Mouse (Mus musculus) C2C12 (cell line): ENCODE data around the gene Rdh8. TPM values are rescaled to one million over a fixed set of nuclear protein-coding genes. Genes with fewer than 3 reads are reported as not detected.

Source experiments
- H3K27me3 ChIP-seq: one replicate; pipeline ENCODE4 v1.6.1; 2011; ENCODE audit not compliant: control insufficient read depth, insufficient read depth, insufficient read length
- H3K36me3 ChIP-seq: one replicate; pipeline ENCODE4 v1.6.1; 2011; ENCODE audit not compliant: control insufficient read depth, insufficient read depth
- H3K4me3 ChIP-seq: one replicate; pipeline ENCODE4 v1.5.1; 2011; ENCODE audit warnings: mild to moderate bottlenecking, control low read depth; ENCODE audit not compliant: poor library complexity, insufficient read depth, severe bottlenecking
- H3K79me2 ChIP-seq: one replicate; pipeline ENCODE4 v1.6.1; 2011; ENCODE audit not compliant: control insufficient read depth, insufficient read depth
- H3K79me3 ChIP-seq: one replicate; pipeline ENCODE4 v1.6.1; 2011; ENCODE audit warnings: low read depth, control low read depth
- H3ac ChIP-seq: one replicate; pipeline ENCODE3; 2011; ENCODE audit warnings: low read depth; ENCODE audit not compliant: control insufficient read depth, insufficient read length
- CEBPB ChIP-seq: IDR thresholded peaks from one replicate; pipeline ENCODE4 v1.6.1; 2011; ENCODE audit warnings: low read depth, mild to moderate bottlenecking, control low read depth, moderate library complexity
- CTCF ChIP-seq: IDR thresholded peaks from one replicate; pipeline ENCODE4 v1.5.1; 2011; ENCODE audit not compliant: control insufficient read depth, insufficient read depth, insufficient read length
- FOSL1 ChIP-seq: IDR thresholded peaks from one replicate; pipeline ENCODE4 v1.8.0; 2011; ENCODE audit warnings: mild to moderate bottlenecking, low read length; ENCODE audit not compliant: poor library complexity, insufficient read depth, severe bottlenecking
- MAX ChIP-seq: IDR thresholded peaks from one replicate; pipeline ENCODE4 v1.6.1; 2011; ENCODE audit warnings: mild to moderate bottlenecking, control low read depth
- MYOD1 ChIP-seq: IDR thresholded peaks from one replicate; pipeline ENCODE4 v1.6.1; 2011; ENCODE audit warnings: low read depth; ENCODE audit not compliant: control insufficient read depth, insufficient read length
- MYOG ChIP-seq: IDR thresholded peaks from one replicate; pipeline ENCODE4 v1.6.1; 2011; ENCODE audit not compliant: control insufficient read depth, insufficient read length; ENCODE audit errors: extremely low read depth
- USF1 ChIP-seq: IDR thresholded peaks from one replicate; pipeline ENCODE4 v1.6.1; 2011; ENCODE audit warnings: low read depth, mild to moderate bottlenecking, control low read depth, moderate library complexity
- long read RNA-seq, 2 experiments: library from polyadenylated mRNA; unstranded; transcript quantifications; one replicate each; pipeline ENCODE4 v2.0.0; 2019 to 2020
- polyA plus RNA-seq: library from polyadenylated mRNA; unstranded; fragments of >200 nt; fragmentation: generic; extraction: Trizol; gene quantifications from one replicate; pipeline ENCODE4 v1.2.1, GENCODE M21; 2012; ENCODE audit warnings: missing spikeins

The Rdh8 gene
- not detected for polyA plus RNA-seq
- long read RNA-seq, experiment 1: 0 reads
- long read RNA-seq, experiment 2: 0 reads

DNA sequence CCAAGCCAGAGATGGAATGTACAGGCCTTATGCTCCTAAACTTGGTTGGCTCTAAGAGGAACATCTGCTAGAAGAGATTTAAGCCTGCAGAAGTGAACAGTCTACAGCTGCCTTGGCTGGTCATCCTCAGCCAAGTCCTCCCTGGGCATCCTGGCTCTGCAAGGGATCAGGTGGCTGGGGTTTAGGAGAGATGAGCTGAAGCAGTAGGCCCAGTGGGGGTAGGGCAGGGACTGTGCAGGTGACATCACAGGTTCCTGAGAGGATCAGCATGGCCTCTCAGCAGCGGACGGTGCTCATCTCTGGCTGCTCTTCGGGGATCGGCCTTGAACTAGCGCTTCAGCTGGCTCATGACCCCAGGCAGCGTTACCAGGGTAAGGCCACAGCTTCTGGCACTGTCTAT lies at the start of gene Rdh8:
Gene Rdh8, plus strand, starts transcription at position 268 of the 400 bp plus-strand sequence.
- Histone ChIP-seq H3K27me3 (no peaks in the 10 kb centered on the region), H3K4me3 (no peak within 1 kb of the TSS), H3K79me2 (no peaks in the 10 kb centered on the region), H3K79me3 (no peaks in the 10 kb centered on the region), H3ac (no peak within 1 kb of the TSS), H3K36me3 (no peaks in the 10 kb centered on the region)
- no peak for TF ChIP-seq USF1
- no peak for TF ChIP-seq MYOD1
- no peak for TF ChIP-seq CEBPB
- no peak for TF ChIP-seq MAX
- TF ChIP-seq FOSL1: no peak
- no peak for TF ChIP-seq CTCF
- no peak for TF ChIP-seq MYOG

DNA sequence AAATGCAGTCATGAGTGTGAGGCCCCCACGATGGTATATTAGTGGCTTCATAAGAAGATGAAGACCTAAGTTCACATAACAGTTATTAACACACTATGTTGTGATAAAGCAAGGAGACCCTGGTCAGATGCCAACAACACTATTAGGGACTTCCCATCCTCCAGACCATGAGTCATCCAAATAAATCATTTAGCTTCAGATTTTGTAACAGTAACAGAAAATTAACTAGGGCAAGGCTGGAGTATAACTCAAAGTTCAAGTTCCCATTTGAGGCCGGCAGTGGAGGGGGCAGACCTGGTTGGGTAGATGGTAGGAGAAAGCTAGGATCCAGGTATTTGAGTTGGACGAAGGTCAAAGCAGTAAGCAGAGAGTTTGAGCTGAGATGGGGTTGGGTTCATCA lies 37.0 kb upstream of the Rdh8 start:
- Histone ChIP-seq H3K79me3 (no peaks in the 10 kb centered on the region), H3K79me2 (no peaks in the 10 kb centered on the region), H3K27me3 (no peaks in the 10 kb centered on the region), H3K36me3 (no peaks in the 10 kb centered on the region), H3ac (no peak overlapping the region), H3K4me3 (no peak overlapping the region)
- TF ChIP-seq FOSL1 (no peak), MAX (no peak), USF1 (no peak), MYOG (no peak), MYOD1 (no peak), CEBPB (no peak), CTCF (no peak)

DNA sequence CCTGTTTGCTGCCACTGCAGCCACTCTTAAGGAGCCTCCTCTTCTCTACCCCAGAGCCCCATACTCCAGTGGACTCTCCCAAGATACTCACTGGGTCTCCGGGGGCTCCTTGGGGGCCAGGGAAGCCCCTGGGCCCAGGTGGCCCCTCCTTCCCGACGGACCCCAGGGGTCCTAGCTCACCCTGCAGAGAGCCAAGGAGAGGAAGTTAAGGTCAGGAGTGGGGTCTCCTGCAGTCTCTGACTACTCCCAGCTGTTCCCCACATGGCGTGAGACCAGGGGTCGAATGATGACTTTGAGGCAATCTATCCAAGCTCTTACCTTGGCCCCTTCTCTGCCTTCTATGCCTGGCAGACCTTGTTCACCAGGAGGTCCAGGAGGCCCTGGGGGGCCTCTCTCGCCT lies 33.2 kb upstream of the Rdh8 start:
- no peak overlapping the region for H3K4me3 ChIP-seq
- H3K27me3 ChIP-seq: no peaks in the 10 kb centered on the region
- no peaks in the 10 kb centered on the region for H3K79me3 ChIP-seq
- no peak overlapping the region for H3ac ChIP-seq
- H3K36me3 ChIP-seq: no peaks in the 10 kb centered on the region
- no peak for TF ChIP-seq USF1
- no peaks in the 10 kb centered on the region for H3K79me2 ChIP-seq

DNA sequence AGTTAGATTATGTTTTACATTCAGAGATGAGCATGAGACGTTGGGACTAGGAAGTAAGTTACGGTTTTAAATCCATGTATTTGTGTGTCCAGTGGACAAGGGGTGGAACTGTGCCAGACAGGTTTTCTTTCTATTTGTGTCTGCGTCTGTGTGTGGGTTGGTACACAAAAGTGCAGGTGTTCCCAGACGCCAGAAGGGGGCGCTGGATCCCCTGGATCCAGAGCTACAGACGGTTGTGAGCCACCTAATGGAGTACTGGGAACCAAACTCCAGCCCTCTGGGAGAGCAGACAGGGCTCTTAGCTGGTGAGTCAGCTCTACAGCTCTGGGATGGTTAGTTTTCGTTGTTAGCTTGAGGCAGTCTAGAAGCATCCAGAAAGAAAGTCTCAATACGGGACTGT lies 30.3 kb upstream of the Rdh8 start:
- H3K79me3 ChIP-seq: no peaks in the 10 kb centered on the region
- TF ChIP-seq MYOG: no peak
- TF ChIP-seq CEBPB: no peak
- no peak for TF ChIP-seq CTCF
- no peak for TF ChIP-seq FOSL1
- no peak for TF ChIP-seq MAX
- TF ChIP-seq USF1: no peak
- TF ChIP-seq MYOD1: no peak
- no peak overlapping the region for H3ac ChIP-seq
- no peak overlapping the region for H3K4me3 ChIP-seq
- H3K36me3 ChIP-seq: no peaks in the 10 kb centered on the region
- no peaks in the 10 kb centered on the region for H3K27me3 ChIP-seq
- no peaks in the 10 kb centered on the region for H3K79me2 ChIP-seq

DNA sequence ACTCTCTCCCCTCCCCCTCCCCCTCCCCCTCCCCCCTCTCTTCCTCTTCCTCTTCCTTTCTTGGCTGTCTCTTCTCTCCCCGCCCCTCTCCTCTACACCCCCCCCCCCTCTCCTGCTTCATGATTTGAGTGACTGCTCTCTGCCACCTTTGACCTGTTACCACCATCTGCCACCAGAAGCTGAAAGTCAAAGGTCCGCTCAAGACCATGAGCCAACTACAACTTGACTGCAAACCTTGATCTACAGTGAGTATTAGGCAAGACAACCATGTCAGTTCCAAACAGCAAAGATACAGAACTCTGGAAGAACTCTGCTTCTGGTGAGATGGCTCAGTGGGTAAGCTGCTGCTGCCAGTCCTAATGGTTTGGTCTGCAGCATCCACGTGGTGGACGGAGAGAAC lies 28.7 kb upstream of the Rdh8 start:
- no peaks in the 10 kb centered on the region for H3K36me3 ChIP-seq
- H3K27me3 ChIP-seq: no peaks in the 10 kb centered on the region
- no peak overlapping the region for H3K4me3 ChIP-seq
- H3K79me2 ChIP-seq: no peaks in the 10 kb centered on the region
- TF ChIP-seq CTCF (no peak), MAX (no peak), CEBPB (no peak), FOSL1 (no peak), MYOG (no peak), MYOD1 (no peak), USF1 (no peak)
- H3K79me3 ChIP-seq: no peaks in the 10 kb centered on the region
- no peak overlapping the region for H3ac ChIP-seq

DNA sequence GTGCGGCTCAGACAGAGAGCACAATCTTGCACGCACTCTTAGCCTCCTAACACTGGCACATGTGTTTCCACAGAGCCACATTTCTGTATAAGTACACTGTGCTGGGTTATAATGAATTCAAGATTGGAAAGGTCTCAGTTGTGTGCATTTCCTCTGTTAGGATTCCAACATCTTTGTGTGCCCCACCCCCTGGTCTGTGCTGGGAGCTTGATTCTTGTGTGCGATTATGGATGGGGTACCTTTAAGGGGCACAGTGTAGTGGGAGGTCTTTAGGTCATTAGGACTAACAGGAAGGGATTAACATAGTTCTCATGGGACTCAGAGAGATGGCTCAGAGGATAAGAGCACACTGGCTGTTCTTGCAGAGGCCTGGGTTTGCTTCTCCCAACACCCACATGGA lies 28.0 kb upstream of the Rdh8 start:
- no peaks in the 10 kb centered on the region for H3K79me2 ChIP-seq
- no peaks in the 10 kb centered on the region for H3K36me3 ChIP-seq
- no peak overlapping the region for H3ac ChIP-seq
- H3K79me3 ChIP-seq: no peaks in the 10 kb centered on the region
- H3K4me3 ChIP-seq: no peak overlapping the region
- no peak for TF ChIP-seq MYOD1
- no peak for TF ChIP-seq USF1
- TF ChIP-seq MAX: no peak
- no peak for TF ChIP-seq CEBPB
- TF ChIP-seq CTCF: no peak
- TF ChIP-seq FOSL1: no peak
- TF ChIP-seq MYOG: no peak
- no peaks in the 10 kb centered on the region for H3K27me3 ChIP-seq
